Mouse (Mus musculus) spleen, adult 2 months (tissue): ENCODE data around the gene Clybl. TPM values are rescaled to one million over a fixed set of nuclear protein-coding genes. Genes with fewer than 3 reads are reported as not detected.

ENCODE experiments used
- DNase-seq, 2 experiments: peaks; one replicate each; pipeline versions ENCODE4 v3.0.0 to v3.0.0-alpha.2; 2012 to 2021; ENCODE audit warnings: low spot score in 2 of 2, low read depth in 1 of 2
- H3K27ac ChIP-seq: fragments of 200-500 bp; 2 replicates; pipeline ENCODE4 v1.5.1; 2012; ENCODE audit warnings: low read length, inconsistent platforms; ENCODE audit not compliant: insufficient read depth
- H3K27me3 ChIP-seq: fragments of 200-500 bp; 2 replicates; pipeline ENCODE4 v1.6.1; 2012; ENCODE audit warnings: mild to moderate bottlenecking, moderate library complexity, low read length, inconsistent platforms; ENCODE audit not compliant: control insufficient read depth, insufficient read depth
- H3K36me3 ChIP-seq: fragments of 200-500 bp; 2 replicates; pipeline ENCODE4 v1.6.1; 2012; ENCODE audit warnings: mild to moderate bottlenecking, low read length, inconsistent platforms; ENCODE audit not compliant: control insufficient read depth, insufficient read depth
- H3K4me1 ChIP-seq: fragments of 200-500 bp; 2 replicates; pipeline ENCODE4 v1.6.1; 2011; ENCODE audit warnings: inconsistent platforms; ENCODE audit not compliant: control insufficient read depth, insufficient read depth, insufficient read length
- H3K4me3 ChIP-seq: fragments of 200-500 bp; 2 replicates; pipeline ENCODE4 v1.5.1; 2011; ENCODE audit warnings: mild to moderate bottlenecking, inconsistent platforms; ENCODE audit not compliant: insufficient read depth, insufficient read length; ENCODE audit errors: extremely low read depth
- CTCF ChIP-seq: fragments of 200-500 bp; IDR thresholded peaks from 2 replicates; pipeline ENCODE4 v1.5.1; 2011; ENCODE audit warnings: mild to moderate bottlenecking, inconsistent platforms; ENCODE audit not compliant: insufficient read depth, insufficient read length, insufficient replicate concordance; ENCODE audit errors: extremely low read depth
- POLR2A ChIP-seq: fragments of 200-500 bp; IDR thresholded peaks from 2 replicates; pipeline ENCODE4 v1.6.1; 2011; ENCODE audit warnings: low read depth, low read length, inconsistent platforms
- WGBS: fragments of 180-500 bp; shearing (Covaris S2); methylation state at CpG from one replicate; pipeline ENCODE4 v1.1.7; 2018; 5-methylcytosine and 5-hydroxymethylcytosine counted together
- polyA plus RNA-seq: library from polyadenylated mRNA; depleted of rRNA; stranded (reverse); fragments of >200 nt; gene quantifications from 2 replicates; pipeline ENCODE4 v1.2.3, GENCODE M21; 2012

The Clybl gene
- polyA plus RNA-seq, 1 experiment, result 2.1 TPM

DNA sequence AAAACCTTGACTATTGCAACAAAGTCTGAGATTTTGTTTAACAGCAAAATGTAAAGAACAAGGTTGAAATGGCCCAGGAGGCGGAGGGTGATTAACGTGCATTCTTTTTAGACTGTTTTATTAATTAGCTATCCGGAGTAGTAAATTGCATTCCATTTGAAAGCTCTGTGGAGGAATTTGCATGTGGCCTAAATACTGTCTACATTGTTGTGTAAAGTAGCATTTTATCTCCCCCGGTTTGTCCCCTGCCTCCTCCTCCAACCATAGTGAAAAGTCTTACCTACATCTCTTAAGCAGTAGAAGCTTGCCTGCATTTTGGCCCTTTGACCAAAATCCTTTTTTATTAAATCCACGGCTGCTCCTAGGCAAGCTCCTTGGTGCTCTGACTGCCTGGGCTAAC lies 76.8 kb downstream of the Clybl start:
- Histone ChIP-seq H3K4me1 (no peaks in the 10 kb centered on the region), H3K27ac (no peak overlapping the region), H3K27me3 (no peaks in the 10 kb centered on the region), H3K36me3 (no peaks in the 10 kb centered on the region), H3K4me3 (no peak overlapping the region)
- no peak for DNase-seq
- TF ChIP-seq CTCF (no peak), POLR2A (no peak)
- 91% methylated on average over 5 of the region's 5 CpGs for WGBS

DNA sequence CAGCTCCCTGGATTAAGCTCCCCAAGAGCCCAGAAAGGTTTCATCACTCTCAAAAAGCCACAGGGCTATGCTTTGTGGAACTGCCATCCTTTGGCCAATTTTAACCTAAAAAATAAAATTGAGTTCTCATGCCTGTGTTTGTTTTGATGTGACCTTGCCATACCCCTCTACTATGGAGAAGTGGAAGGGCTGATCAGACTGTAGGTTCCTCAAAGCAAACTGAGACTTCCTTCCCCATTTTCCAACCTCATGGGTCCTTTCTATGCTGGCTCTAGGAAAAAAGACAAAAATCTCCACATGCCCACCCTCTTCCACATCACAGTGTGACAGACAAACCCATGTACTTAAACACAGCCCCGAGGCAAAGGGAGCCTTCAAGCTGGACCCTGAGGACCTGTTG lies 79.7 kb downstream of the Clybl start:
- no peak for TF ChIP-seq CTCF
- no peak for TF ChIP-seq POLR2A
- no peak overlapping the region for H3K4me3 ChIP-seq
- DNase-seq, result no peak
- WGBS, result 4% methylated on average over 1 of the region's 1 CpGs
- no peaks in the 10 kb centered on the region for H3K36me3 ChIP-seq
- no peak overlapping the region for H3K27ac ChIP-seq
- no peaks in the 10 kb centered on the region for H3K4me1 ChIP-seq
- H3K27me3 ChIP-seq, result no peaks in the 10 kb centered on the region

DNA sequence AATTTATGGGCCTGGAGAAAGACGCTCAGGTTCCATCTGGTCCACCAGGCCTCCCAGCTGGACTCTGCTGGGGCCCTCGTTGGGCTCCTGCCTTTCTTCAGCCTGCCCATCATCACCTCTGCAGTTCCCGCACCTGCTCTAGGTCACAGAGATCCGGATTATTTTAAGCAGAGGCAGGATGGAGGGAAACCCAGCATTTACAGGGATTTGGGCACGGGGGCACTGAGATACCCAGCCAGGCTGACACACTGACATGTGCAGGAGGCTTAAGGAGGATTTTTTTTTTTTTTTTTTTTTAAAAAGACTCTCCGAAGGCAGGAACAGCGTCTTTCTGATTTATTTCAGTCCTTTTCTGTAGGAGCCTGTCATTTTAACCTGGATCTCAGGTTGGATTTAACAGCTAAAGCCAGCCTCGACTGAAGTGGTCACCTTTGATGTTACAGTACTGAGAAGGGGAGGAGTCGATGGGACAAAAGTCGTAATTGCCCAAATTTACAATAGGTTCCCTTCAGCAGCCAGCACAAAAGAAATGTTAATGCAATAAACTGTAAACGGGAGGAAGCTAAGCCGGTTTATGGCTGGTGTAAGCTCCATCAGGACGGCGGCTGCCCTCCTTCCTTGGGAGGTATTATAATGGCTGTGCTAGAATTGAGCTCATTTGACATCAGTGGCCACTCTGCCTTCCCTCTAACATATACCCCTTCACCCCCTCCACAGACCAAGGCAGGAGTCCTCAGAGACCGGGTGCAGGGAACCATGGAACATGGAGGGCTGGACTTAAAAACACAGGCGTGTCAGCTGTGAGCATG lies 81.6 kb downstream of the Clybl start:
- Histone ChIP-seq H3K27ac (no peak overlapping the region), H3K4me3 (no peak overlapping the region), H3K27me3 (no peaks in the 10 kb centered on the region), H3K36me3 (no peaks in the 10 kb centered on the region), H3K4me1 (no peaks in the 10 kb centered on the region)
- 87% methylated on average over 16 of the region's 16 CpGs for WGBS
- TF ChIP-seq POLR2A (no peak), CTCF (no peak)
- DNase-seq, result no peak

DNA sequence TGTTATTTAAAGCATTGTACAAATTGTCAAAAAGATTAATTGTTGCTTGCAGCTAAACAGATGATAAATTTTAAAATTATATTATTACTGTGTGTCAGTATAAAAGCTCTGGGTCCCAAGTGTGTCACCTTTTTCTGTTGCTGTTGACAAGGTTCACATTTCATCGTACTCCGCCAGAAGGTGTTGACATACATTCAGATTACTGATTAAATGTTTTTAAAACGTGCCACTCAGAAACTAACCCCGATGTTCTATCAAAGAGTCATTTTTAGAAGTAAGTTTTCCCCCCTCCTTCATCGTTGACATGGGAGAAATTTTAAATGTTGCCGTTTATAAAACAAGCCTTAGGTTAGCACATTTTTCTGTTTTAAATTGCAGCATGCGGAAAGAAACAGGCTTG lies 83.7 kb downstream of the Clybl start:
- Histone ChIP-seq H3K4me1 (no peaks in the 10 kb centered on the region), H3K27me3 (no peaks in the 10 kb centered on the region), H3K4me3 (no peak overlapping the region), H3K27ac (no peak overlapping the region), H3K36me3 (no peaks in the 10 kb centered on the region)
- no peak for DNase-seq
- no peak for TF ChIP-seq POLR2A
- no peak for TF ChIP-seq CTCF
- WGBS, result 87% methylated on average over 7 of the region's 7 CpGs

DNA sequence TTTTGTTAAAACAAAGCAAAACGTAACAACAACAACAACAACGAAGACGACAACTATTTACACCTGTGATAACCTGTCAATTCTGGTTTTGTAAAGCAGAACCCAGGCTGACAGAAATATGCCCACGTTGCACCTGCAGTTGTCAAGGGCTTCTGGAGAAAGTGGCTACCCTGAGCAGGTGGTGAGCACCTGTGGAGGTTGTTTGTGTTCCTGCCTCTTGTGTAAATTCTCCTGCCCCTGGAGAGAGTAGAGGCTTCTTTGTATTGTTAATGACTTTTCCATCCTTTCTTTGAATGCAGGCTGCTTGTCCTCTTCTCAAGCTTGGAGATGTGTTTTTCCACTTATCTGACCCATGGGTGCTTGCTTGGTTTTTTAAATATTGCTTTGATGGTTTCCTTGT lies 86.1 kb downstream of the Clybl start:
- H3K4me1 ChIP-seq, result no peaks in the 10 kb centered on the region
- DNase-seq, result no peak
- no peaks in the 10 kb centered on the region for H3K36me3 ChIP-seq
- no peak overlapping the region for H3K27ac ChIP-seq
- no peaks in the 10 kb centered on the region for H3K27me3 ChIP-seq
- no peak overlapping the region for H3K4me3 ChIP-seq
- no peak for TF ChIP-seq CTCF
- no peak for TF ChIP-seq POLR2A
- 75% methylated on average over 4 of the region's 4 CpGs for WGBS

DNA sequence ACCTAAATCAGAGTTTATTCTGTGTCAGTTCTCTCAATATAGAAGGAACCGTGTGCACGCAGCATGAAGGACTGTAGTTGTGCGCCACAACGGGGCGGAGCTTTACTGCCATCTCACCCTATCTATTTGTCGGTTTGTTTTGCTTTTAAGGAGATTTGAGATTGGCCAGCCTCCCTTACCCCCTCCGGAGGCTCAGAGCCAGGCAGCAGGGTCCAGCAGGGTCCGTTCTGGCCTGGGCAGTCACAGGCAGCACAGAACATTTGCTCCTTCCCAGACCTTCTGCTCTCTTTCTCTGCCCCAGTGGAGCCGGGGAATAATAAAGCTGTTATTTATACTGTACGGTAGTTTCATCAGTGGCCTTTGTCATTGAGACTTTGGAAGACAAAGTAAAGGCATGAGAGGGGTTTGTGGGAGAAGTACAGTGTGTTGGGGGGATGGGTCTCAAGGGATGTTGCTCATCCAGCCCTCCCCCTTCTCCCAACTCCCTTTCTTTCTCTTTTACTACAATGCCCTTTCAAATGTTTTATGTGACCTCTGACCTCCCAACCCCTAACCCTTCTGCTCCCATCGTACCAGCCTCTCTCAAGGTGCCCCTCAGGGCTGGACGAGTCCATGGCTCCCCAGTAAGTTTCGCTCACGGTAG lies 89.7 kb downstream of the Clybl start:
- H3K27ac ChIP-seq, result no peak overlapping the region
- H3K4me3 ChIP-seq, result no peak overlapping the region
- H3K4me1 ChIP-seq, result no peaks in the 10 kb centered on the region
- TF ChIP-seq POLR2A (no peak), CTCF (no peak)
- WGBS, result 88% methylated on average over 14 of the region's 14 CpGs
- DNase-seq, result no peak
- H3K36me3 ChIP-seq, result no peaks in the 10 kb centered on the region
- no peaks in the 10 kb centered on the region for H3K27me3 ChIP-seq

DNA sequence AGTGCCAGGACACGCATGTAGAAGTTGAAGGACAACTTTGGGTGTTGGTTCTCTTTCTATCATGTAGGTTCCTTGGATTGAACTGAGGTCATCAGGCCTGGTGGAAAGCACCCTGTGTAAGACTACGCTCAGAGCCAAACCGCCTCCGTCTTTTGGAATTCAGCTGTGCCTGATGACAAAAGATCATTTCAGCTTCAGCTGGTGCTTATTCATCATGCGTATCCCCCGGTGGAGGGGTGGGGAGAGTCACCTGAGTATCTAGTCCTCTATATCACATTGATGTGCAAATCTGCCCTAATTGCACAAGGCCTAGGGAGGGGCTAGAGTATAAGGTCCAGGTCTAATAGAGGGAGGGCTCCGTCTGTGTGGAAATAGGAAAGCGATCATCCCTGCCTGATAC lies 95.6 kb downstream of the Clybl start:
- no peak for DNase-seq
- Histone ChIP-seq H3K36me3 (no peaks in the 10 kb centered on the region), H3K27ac (no peak overlapping the region), H3K27me3 (no peaks in the 10 kb centered on the region), H3K4me1 (no peaks in the 10 kb centered on the region), H3K4me3 (no peak overlapping the region)
- TF ChIP-seq CTCF (no peak), POLR2A (no peak)
- WGBS, result 96% methylated on average over 8 of the region's 8 CpGs
